Mouse (Mus musculus) midbrain, embryonic 10.5 days (tissue): ENCODE measurements around the gene Abtb2. TPM values are rescaled to one million over a fixed set of nuclear protein-coding genes. Genes with fewer than 3 reads are reported as not detected.

Source experiments
- DNase-seq: peaks from one replicate; pipeline ENCODE4 v3.0.0-alpha.2; 2017; ENCODE audit warnings: low spot score
- H3K27ac ChIP-seq: fragments of 300-500 bp; sonication (generic); replicated peaks from 2 replicates; pipeline ENCODE4 v1.5.1; 2016; ENCODE audit warnings: mild to moderate bottlenecking
- H3K27me3 ChIP-seq: fragments of 300-500 bp; sonication (generic); 2 replicates; pipeline ENCODE4 v1.6.1; 2016; ENCODE audit warnings: low read depth, mild to moderate bottlenecking; ENCODE audit not compliant: poor library complexity, severe bottlenecking
- H3K36me3 ChIP-seq: fragments of 300-500 bp; sonication (generic); 2 replicates; pipeline ENCODE4 v1.6.1; 2016; ENCODE audit warnings: mild to moderate bottlenecking, moderate library complexity
- H3K4me1 ChIP-seq: fragments of 300-500 bp; sonication (generic); 2 replicates; pipeline ENCODE4 v1.6.1; 2016
- H3K4me3 ChIP-seq: fragments of 300-500 bp; sonication (generic); 2 replicates; pipeline ENCODE4 v1.5.1; 2016; ENCODE audit warnings: mild to moderate bottlenecking, moderate library complexity
- H3K9me3 ChIP-seq: fragments of 300-500 bp; sonication (generic); replicated peaks from 2 replicates; pipeline ENCODE4 v1.6.1; 2016; ENCODE audit warnings: mild to moderate bottlenecking
- WGBS: fragments of 180-500 bp; shearing (Covaris S2); methylation state at CpG from one replicate; pipeline ENCODE4 v1.1.7; 2016; 5-methylcytosine and 5-hydroxymethylcytosine counted together
- polyA plus RNA-seq: library from polyadenylated mRNA; unstranded; fragments of >200 nt; fragmentation: Nextera tagmentation; extraction: Ambion mirVana; gene quantifications from 2 replicates; pipeline ENCODE4 v1.2.1, GENCODE M21; 2016

Abtb2 gene
- polyA plus RNA-seq, 1 experiment from 2014 or later: 11.5 TPM

DNA sequence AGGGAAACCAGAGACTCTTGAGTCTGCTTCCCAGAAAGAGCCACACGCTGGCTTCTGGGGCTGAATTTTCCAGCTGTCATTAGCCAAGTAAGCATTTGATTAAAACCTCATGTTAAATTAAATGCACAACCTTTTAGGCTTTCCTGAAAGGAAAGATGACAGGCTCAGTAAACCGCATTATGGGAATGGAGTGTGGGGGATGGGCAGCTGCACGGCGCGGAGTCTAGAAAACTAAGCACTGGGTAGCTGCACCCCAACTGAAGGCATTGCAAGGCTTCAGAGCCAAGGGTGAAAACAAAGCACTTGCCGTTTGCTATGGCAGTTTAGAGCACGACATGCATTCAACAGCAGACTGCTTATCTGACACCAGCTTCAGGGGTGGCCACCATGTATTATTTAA, 2.1 kb downstream of the Abtb2 start:
- DNase-seq: peak; percentile 25
- peaks cover 52% of the 10 kb centered on the region for H3K27me3 ChIP-seq
- no peaks in the 10 kb centered on the region for H3K9me3 ChIP-seq
- H3K27ac ChIP-seq: no peak overlapping the region
- WGBS: 26% methylated on average over 7 of the region's 7 CpGs
- peaks cover 65% of the 10 kb centered on the region for H3K4me1 ChIP-seq
- H3K36me3 ChIP-seq: no peaks in the 10 kb centered on the region
- peak overlapping the region; percentile 70 for H3K4me3 ChIP-seq

DNA sequence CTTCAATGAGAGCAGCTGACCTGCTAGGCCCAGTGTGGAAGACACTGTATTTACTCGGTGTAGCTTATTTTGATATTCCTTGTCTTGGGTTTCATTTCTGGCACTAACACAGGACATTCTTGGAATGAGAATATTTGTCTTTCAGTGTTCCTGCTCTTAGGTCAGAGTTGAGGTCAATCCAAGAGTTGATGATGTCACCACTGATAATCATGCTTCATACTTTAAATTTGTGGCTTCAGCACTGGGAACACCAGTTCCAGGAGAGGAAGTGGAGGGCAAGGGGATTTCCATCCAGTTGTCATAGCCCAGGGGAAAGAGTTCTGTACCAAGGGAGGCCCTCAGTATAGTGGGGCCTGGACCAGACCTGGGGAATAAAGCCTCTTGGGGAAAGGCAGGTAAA, 3.6 kb downstream of the Abtb2 start:
- Histone ChIP-seq H3K4me3 (peak overlapping the region; percentile 70; the same call in 1 of the 2 replicates), H3K4me1 (peaks cover 65% of the 10 kb centered on the region), H3K36me3 (no peaks in the 10 kb centered on the region), H3K27ac (no peak overlapping the region), H3K9me3 (no peaks in the 10 kb centered on the region), H3K27me3 (peaks cover 40% of the 10 kb centered on the region)
- DNase-seq: no peak
- WGBS: 73% methylated on average over 1 of the region's 1 CpGs

DNA sequence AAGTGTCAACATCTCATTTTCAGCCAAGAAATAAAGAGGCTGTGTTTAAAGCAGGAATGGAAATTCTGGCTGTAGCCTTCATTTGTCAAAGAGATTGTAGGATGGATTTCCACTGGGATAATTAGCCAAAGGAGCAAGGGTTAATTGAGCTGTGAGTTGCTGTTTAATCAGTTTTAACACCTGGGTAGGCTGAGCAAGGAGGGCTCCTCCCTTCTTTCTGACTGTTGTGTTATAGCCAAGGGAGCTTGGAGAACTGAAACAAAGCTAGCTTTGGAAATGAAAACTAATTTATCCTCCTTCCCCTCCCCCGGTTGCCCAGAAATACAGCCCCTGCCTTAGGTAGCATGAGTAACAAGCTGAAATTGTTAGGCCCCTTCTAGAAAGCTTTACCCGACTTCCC, 6.2 kb downstream of the Abtb2 start:
- peaks cover 30% of the 10 kb centered on the region for H3K27me3 ChIP-seq
- no peak for DNase-seq
- 94% methylated on average over 2 of the region's 2 CpGs for WGBS
- no peak overlapping the region for H3K27ac ChIP-seq
- no peaks in the 10 kb centered on the region for H3K9me3 ChIP-seq
- H3K4me3 ChIP-seq: no peak overlapping the region
- no peaks in the 10 kb centered on the region for H3K36me3 ChIP-seq
- H3K4me1 ChIP-seq: peaks cover 40% of the 10 kb centered on the region

DNA sequence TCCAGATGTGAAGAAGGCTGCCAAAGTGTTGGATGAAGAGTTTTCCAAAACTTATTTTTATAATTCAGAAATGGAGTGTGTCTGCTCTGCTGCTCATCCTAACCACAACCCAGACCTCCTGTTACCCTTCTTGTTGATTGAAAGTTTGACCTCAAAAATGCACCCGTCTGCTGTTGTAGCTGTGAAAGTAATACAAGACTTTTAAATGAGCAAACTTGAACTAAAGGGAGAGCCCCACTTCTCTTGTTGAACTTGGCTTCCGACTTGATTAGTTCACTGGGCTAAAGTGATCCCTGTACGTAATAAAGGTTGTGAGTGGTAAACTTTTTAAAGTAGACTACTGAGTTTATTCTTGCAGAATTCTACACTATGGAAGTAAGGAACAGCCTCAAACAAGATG, 10.3 kb downstream of the Abtb2 start:
- peaks cover 23% of the 10 kb centered on the region; the same call in 1 of the 2 replicates for H3K4me1 ChIP-seq
- H3K9me3 ChIP-seq: no peaks in the 10 kb centered on the region
- DNase-seq: no peak
- 92% methylated on average over 3 of the region's 3 CpGs for WGBS
- no peak overlapping the region for H3K27ac ChIP-seq
- no peaks in the 10 kb centered on the region for H3K27me3 ChIP-seq
- no peaks in the 10 kb centered on the region for H3K36me3 ChIP-seq
- no peak overlapping the region for H3K4me3 ChIP-seq

DNA sequence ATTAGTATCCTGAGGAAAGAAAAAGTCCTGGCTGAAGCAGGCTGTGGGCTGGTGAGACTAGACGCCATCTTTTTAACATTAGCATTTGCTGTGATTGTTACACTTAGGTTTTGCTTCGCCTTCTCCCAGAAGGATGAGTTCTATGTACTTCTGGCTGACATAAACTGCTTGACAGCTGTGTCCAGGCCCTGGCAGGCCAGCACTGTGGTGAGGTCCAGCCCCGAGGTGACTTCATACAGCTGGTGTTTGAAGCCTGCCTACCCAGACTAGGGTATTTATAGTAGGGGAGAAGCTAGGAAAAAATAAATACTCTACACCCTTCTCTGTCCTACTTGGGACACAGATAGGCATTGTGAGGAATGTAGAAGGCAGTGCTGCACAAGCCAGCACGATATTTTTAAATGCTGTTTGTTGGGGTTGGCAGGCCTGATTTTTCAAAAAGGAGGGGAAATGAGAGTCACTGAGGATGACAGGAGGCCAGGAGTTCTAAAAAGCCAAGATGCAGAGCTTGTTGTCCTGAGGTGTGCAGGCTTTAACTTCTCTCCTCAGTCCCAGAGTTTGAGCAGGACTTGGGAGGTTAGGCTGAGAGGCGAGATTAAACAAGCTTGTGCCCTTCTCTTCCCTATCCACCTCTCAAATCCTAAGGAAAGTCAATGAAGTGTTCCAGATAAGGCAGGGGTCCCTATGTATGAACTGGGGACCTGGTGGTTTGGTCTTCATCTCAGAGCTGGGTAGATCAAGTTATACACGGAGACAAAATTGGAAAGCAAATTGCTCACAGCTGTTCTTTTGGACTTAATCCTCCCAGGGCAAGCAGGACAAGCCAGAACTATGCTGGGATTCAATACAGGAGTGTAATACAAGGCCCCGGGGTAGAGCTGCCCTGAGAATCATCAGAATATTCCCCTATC, 11.9 kb downstream of the Abtb2 start:
- Histone ChIP-seq H3K9me3 (no peaks in the 10 kb centered on the region), H3K4me1 (peaks cover 30% of the 10 kb centered on the region), H3K27me3 (no peaks in the 10 kb centered on the region), H3K36me3 (no peaks in the 10 kb centered on the region), H3K4me3 (no peak overlapping the region), H3K27ac (no peak overlapping the region)
- no peak for DNase-seq
- 78% methylated on average over 7 of the region's 7 CpGs for WGBS

DNA sequence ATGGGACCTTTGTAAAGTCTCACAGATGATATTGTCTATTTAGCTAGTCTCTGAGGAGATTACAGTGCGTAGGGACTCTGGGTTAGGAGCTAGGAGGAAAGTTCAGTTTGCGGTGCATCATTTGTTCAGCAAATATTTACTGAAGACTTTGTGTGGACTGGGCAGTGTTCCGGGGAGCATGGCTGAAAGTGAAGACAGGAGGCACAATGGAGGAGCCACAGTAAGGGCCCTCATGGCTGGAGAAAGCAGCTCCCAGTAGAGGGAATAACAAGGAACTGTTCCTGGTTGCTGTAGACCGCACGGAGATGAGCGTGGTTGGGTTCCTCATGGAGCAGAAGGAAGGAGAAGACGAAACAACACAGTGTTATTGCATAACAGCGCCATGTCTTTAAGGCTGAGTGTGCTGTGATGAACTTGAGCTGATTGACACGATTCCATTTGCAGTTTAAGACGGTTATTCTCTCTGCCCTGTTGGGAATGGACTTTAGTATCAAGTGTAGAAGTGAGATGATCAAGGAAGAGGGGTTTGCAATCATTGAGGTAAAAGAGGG, 12.6 kb downstream of the Abtb2 start:
- WGBS: 93% methylated on average over 10 of the region's 10 CpGs
- H3K4me1 ChIP-seq: peaks cover 37% of the 10 kb centered on the region
- H3K36me3 ChIP-seq: no peaks in the 10 kb centered on the region
- no peaks in the 10 kb centered on the region for H3K27me3 ChIP-seq
- no peak for DNase-seq
- H3K9me3 ChIP-seq: no peaks in the 10 kb centered on the region
- H3K27ac ChIP-seq: no peak overlapping the region
- H3K4me3 ChIP-seq: no peak overlapping the region

DNA sequence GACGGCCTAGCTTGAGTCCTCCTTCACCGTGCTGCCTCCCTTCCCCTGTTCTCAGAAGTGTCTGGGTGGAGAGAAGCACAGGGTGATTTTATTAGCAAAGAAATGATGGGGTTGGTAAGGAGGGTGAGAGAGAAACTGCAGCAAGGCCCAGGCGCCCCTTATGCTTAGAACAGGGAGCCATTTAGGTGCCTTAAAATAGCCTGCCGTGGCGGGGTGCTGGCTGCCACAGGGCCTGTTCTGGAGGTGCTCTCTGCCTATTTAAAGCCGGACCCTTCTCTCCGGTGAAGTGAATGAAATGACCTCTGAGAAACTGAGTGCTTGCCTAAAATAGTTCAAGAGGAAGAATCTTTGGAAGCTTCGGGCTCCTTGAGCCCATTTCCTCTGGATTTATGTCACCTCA, 14.6 kb downstream of the Abtb2 start:
- 84% methylated on average over 8 of the region's 8 CpGs for WGBS
- H3K4me1 ChIP-seq: peaks cover 37% of the 10 kb centered on the region

DNA sequence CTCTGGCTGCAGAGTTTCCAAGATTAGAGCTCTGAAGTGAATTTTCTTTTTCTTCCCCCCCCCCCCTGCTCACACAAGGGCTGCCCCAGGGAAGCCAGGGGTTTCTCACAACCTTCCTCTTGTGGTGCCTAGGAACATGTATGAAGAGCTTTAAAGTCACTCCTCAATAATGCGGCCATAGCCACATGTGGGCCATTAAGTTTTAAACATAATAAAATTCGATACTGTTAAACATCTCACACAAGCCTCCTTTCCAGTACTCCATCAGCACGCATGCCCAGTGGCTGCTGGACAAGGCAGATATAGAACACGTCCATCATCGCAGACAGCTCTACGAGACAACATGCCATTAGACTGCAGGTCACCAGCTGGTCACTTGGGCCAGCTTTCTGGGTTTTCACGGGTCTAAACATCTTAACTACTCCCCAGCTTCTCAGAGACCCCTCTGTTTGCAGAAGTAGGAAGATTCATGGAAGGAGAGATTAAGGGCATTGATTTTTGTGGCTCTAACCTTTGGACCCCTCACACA, 15.3 kb downstream of the Abtb2 start:
- 87% methylated on average over 7 of the region's 7 CpGs for WGBS
- Histone ChIP-seq H3K4me1 (peaks cover 37% of the 10 kb centered on the region), H3K27me3 (no peaks in the 10 kb centered on the region)

More for the DNA sequence above, 14.6 kb downstream of the Abtb2 start:
- Histone ChIP-seq H3K27me3 (no peaks in the 10 kb centered on the region), H3K4me3 (no peak overlapping the region), H3K9me3 (no peaks in the 10 kb centered on the region), H3K36me3 (no peaks in the 10 kb centered on the region), H3K27ac (no peak overlapping the region)
- no peak for DNase-seq

DNA sequence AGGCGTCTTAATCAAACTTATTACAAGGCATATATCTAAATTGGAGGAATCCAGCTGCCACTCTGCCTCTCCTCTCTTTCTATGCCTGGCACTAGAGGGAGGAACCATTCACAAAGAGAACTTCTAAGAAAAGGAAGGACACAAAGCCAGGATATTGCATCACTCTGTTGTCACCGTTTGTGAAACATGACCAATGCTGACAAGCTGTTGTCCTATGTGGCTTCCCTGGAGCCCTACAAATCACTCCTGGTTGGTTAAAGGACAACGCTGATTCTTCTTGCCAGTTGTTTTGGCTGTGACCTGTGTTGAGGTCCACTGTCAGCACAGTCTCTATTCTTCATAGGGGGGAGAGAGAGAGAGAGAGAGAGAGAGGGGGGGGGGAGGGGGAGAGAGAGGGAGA, 17.2 kb downstream of the Abtb2 start:
- no peaks in the 10 kb centered on the region for H3K36me3 ChIP-seq
- DNase-seq: no peak
- H3K4me1 ChIP-seq: peaks cover 31% of the 10 kb centered on the region
- no peaks in the 10 kb centered on the region for H3K27me3 ChIP-seq
- H3K4me3 ChIP-seq: no peak overlapping the region
- H3K9me3 ChIP-seq: no peaks in the 10 kb centered on the region
- 76% methylated on average over 3 of the region's 3 CpGs for WGBS
- H3K27ac ChIP-seq: no peak overlapping the region

More for the DNA sequence above, 15.3 kb downstream of the Abtb2 start:
- Histone ChIP-seq H3K27ac (no peak overlapping the region), H3K4me3 (no peak overlapping the region), H3K9me3 (no peaks in the 10 kb centered on the region), H3K36me3 (no peaks in the 10 kb centered on the region)
- DNase-seq: no peak

DNA sequence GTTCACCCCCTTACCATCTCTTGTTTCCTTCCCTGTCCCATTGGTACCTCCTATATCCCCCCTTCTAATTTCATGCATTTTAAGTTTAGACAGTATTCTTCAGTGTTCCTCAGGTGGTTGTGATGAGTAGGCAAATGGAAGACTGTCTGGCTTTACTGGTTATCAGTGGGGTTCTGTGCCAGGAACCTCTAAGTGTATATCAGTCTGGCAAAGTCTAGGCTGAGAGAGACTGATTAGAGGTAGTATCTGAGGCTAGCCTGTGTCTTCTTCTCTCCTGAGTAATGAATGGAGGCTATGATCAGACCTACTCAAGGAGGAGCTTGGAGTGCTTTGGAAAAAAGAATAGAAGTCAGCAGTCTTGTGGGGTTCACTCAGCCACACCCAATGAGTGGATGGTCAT, 18.0 kb downstream of the Abtb2 start:
- Histone ChIP-seq H3K27ac (no peak overlapping the region), H3K9me3 (no peaks in the 10 kb centered on the region), H3K4me1 (peaks cover 27% of the 10 kb centered on the region), H3K36me3 (no peaks in the 10 kb centered on the region), H3K4me3 (no peak overlapping the region), H3K27me3 (no peaks in the 10 kb centered on the region)
- DNase-seq: no peak

DNA sequence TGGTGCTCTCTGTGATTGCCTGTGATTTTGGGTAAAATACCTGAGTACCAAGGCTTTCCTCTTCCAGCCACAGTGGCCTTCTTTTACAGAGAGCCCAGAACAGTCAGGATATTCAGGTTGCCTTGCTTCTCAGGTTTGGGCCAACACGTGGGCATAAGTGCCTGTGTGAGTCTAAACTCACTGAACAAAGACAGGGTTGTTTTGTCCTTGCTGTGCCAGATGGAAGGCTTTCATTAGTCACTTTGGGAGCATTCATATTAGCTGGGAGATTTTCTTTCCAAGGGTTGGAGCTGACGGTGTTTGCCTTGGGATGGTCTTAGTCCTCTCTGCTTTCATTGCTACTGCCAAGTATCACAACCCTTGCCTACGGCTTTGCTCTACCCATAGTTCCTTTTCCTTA, 20.3 kb downstream of the Abtb2 start:
- Histone ChIP-seq H3K36me3 (no peaks in the 10 kb centered on the region), H3K27me3 (no peaks in the 10 kb centered on the region), H3K4me1 (peaks cover 22% of the 10 kb centered on the region), H3K4me3 (no peak overlapping the region), H3K9me3 (no peaks in the 10 kb centered on the region), H3K27ac (no peak overlapping the region)
- DNase-seq: no peak
- WGBS: 87% methylated on average over 3 of the region's 3 CpGs

DNA sequence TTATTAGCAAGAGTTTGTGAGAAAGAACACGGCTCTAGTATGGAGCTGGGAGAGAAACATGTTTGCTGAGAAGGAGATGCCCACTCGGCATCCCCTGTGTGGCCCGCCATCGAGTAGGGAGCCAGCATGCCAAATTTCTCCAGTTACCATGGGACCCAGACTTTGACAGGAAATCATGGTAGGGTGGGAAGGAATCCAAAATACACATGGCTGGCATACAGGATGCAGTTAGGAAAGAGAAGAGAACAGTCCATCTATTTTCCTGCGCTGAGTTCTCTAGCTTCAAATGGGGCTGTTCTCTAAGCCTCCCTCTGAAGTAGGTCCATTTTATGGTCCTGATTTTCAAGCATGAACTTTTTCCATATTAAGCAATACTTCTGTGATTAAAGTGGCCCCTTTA, 22.7 kb downstream of the Abtb2 start:
- DNase-seq: no peak
- H3K27me3 ChIP-seq: no peaks in the 10 kb centered on the region
- no peaks in the 10 kb centered on the region for H3K9me3 ChIP-seq
- H3K4me1 ChIP-seq: peaks cover 19% of the 10 kb centered on the region
- 93% methylated on average over 5 of the region's 5 CpGs for WGBS
- H3K36me3 ChIP-seq: no peaks in the 10 kb centered on the region
- no peak overlapping the region for H3K4me3 ChIP-seq
- no peak overlapping the region for H3K27ac ChIP-seq

DNA sequence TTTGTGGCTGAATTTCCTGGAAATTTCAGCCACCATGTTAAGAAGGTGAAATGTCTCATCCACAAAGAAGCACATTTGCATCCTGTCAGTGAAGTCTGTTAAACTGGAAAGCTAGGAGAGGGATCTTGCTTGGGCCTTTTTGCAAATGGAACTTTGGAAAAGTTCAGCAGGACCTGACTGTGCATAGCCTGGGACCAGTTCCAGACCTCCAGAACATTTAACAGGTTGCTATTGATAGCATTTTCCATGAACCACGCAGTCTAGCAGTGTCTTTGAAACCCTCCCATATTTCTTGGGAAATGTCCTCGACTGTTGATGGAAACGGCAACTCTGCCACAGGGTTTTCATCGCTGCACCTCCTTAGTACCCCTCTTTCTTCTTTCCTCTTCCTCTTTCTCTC, 23.3 kb downstream of the Abtb2 start:
- DNase-seq: no peak
- WGBS: 89% methylated on average over 4 of the region's 4 CpGs
- Histone ChIP-seq H3K27me3 (no peaks in the 10 kb centered on the region), H3K27ac (no peak overlapping the region), H3K4me3 (no peak overlapping the region), H3K9me3 (no peaks in the 10 kb centered on the region), H3K4me1 (peaks cover 23% of the 10 kb centered on the region), H3K36me3 (no peaks in the 10 kb centered on the region)
